Mouse (Mus musculus) liver, embryonic 14 days (tissue): Measurements from ENCODE around the gene B3glct. TPM values are rescaled to one million over a fixed set of nuclear protein-coding genes. Genes with fewer than 3 reads are reported as not detected.

Source experiments
- polyA plus RNA-seq: library from polyadenylated mRNA; depleted of rRNA; stranded (reverse); fragments of >200 nt; gene quantifications from 2 replicates; pipeline ENCODE4 v1.2.3, GENCODE M21; 2012; rRNA removed

The B3glct gene
- 2.9 and 3.2 TPM in 2 replicates for polyA plus RNA-seq

GRCm38 (mm10) chr5:149678100-149678989, at the start of gene B3glct:
Gene B3glct (plus strand): TSS chr5:149678230.

DNA sequence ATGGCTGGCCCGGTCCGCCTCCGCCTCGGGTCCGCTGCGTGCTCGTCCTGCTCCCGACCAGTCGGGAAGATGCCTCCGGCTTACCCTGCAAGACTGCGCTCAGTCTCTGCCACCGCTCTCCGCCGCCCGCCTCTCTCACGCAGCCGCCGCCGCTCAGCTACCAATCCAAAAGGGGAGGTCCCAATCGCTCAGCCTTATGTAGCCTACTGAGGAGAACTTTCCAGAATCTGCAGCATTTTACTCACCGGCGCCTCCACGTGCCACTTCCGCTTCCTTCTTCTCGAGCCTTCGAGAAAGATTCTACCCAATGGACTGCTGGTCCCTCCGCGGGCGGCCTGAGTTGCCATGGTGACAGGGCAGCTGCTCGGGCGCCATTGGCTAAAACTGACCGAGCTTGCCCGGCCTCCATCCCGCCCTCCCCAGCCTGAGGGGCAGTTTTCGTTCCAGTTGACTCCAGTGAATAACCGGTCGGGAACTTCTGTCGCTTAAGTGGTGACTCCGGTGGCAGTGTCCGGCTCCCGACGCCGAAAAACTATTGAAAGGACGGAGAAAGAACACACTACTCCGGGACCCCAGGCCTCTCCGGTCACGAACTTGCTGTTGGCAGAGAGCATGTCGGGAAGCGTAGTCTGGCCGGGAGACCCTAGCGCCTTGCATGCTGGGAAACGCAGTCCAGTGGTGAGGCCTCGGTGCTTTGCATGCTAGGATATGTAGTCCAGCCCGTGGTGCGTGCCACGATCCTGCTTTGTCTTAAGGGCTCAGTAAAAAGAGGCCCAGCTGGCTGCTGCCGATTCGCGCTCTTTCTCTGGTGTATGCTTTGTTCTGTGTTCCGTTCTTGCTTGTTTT, 41.7 kb upstream of the B3glct start, which contains the start of gene Hsph1:
Hsph1 (minus strand) TSS at position 302 of the 846 bp plus-strand sequence.

Other genes with a start within 250 kb of the B3glct start
- gene Tex26, start 238.6 kb upstream of the B3glct start, polyA plus RNA-seq, result 0.08 and 0.29 TPM in 2 replicates
- 0.01 TPM in 2 replicates for gene Wdr95, start 149.6 kb upstream of the B3glct start, polyA plus RNA-seq
- gene Hsph1, start 41.9 kb upstream of the B3glct start, polyA plus RNA-seq, result 39.4 and 41.0 TPM in 2 replicates